Mouse (Mus musculus) MEL (cell line): Measurements from ENCODE around the gene 1700017B05Rik. TPM values are rescaled to one million over a fixed set of nuclear protein-coding genes. Genes with fewer than 3 reads are reported as not detected.

ENCODE experiments used
- DNase-seq: peaks from one replicate; pipeline ENCODE4 v3.0.0; 2011; ENCODE audit warnings: low read depth, low spot score
- H3K27ac ChIP-seq: 2 replicates; pipeline ENCODE4 v1.5.1; 2012; ENCODE audit warnings: low read depth, mild to moderate bottlenecking, control low read depth, low read length, moderate library complexity; ENCODE audit not compliant: control insufficient read depth
- H3K27me3 ChIP-seq, 2 experiments: fragments of 150-350 bp in 1 of 2; sonication (generic) in 1 of 2; 2 replicates each; pipeline ENCODE4 v1.6.1; 2012; ENCODE audit warnings: low read length in 2 of 2, mild to moderate bottlenecking in 2 of 2, improper control_type of control experiment in 1 of 2, moderate library complexity in 1 of 2; ENCODE audit not compliant: insufficient read depth in 2 of 2, control insufficient read depth in 1 of 2
- H3K36me3 ChIP-seq, 2 experiments: 2 replicates each; pipeline ENCODE4 v1.6.1; 2012 to 2014; ENCODE audit warnings: low read length in 2 of 2, improper control_type of control experiment in 1 of 2, inconsistent platforms in 1 of 2, mild to moderate bottlenecking in 1 of 2; ENCODE audit not compliant: insufficient read depth in 2 of 2, control insufficient read depth in 1 of 2
- H3K4me1 ChIP-seq, 2 experiments: fragments of 150-350 bp in 1 of 2; sonication (generic) in 1 of 2; 2 replicates each; pipeline ENCODE4 v1.6.1; 2012; ENCODE audit warnings: low read length in 2 of 2, improper control_type of control experiment in 1 of 2, mild to moderate bottlenecking in 1 of 2; ENCODE audit not compliant: insufficient read depth in 2 of 2, control insufficient read depth in 1 of 2
- H3K4me3 ChIP-seq, 2 experiments: fragments of 150-350 bp in 1 of 2; sonication (generic) in 1 of 2; 2 replicates each; pipeline ENCODE4 v1.5.1; 2012; ENCODE audit warnings: low read depth in 2 of 2, low read length in 2 of 2, mild to moderate bottlenecking in 2 of 2, moderate library complexity in 2 of 2, control low read depth in 1 of 2, improper control_type of control experiment in 1 of 2; ENCODE audit not compliant: control insufficient read depth in 1 of 2, insufficient read depth in 1 of 2
- H3K79me2 ChIP-seq: 2 replicates; pipeline ENCODE4 v1.6.1; 2012; ENCODE audit warnings: mild to moderate bottlenecking, low read length, moderate library complexity; ENCODE audit not compliant: control insufficient read depth, poor library complexity, insufficient read depth
- H3K9ac ChIP-seq: 2 replicates; pipeline ENCODE4 v1.6.1; 2012; ENCODE audit warnings: low read depth, mild to moderate bottlenecking, control low read depth, low read length, moderate library complexity; ENCODE audit not compliant: control insufficient read depth, poor library complexity, severe bottlenecking
- H3K9me3 ChIP-seq: fragments of 150-350 bp; sonication (generic); replicated peaks from 2 replicates; pipeline ENCODE4 v1.6.1; 2012; ENCODE audit warnings: mild to moderate bottlenecking, low read length, improper control_type of control experiment, moderate library complexity; ENCODE audit not compliant: insufficient read depth
- BHLHE40 ChIP-seq: IDR thresholded peaks from 2 replicates; pipeline ENCODE4 v1.6.1; 2012; ENCODE audit warnings: low read depth, mild to moderate bottlenecking, inconsistent platforms, low read length, improper control_type of control experiment, borderline replicate concordance
- CHD1 ChIP-seq: IDR thresholded peaks from 2 replicates; pipeline ENCODE4 v1.6.1; 2012; ENCODE audit warnings: low read depth, mild to moderate bottlenecking, inconsistent platforms, low read length, improper control_type of control experiment
- CHD2 ChIP-seq: IDR thresholded peaks from 2 replicates; pipeline ENCODE4 v1.6.1; 2011; ENCODE audit warnings: low read length, improper control_type of control experiment
- E2F4 ChIP-seq: IDR thresholded peaks from 2 replicates; pipeline ENCODE4 v1.6.1; 2011; ENCODE audit warnings: low read depth, low read length, improper control_type of control experiment, borderline replicate concordance
- ELF1 ChIP-seq: IDR thresholded peaks from 2 replicates; pipeline ENCODE4 v1.6.1; 2014; ENCODE audit warnings: low read depth, mild to moderate bottlenecking, inconsistent platforms, low read length, improper control_type of control experiment, moderate library complexity
- GABPA ChIP-seq: IDR thresholded peaks from 2 replicates; pipeline ENCODE4 v1.6.1; 2012; ENCODE audit warnings: low read depth, mild to moderate bottlenecking, inconsistent platforms, low read length, improper control_type of control experiment, moderate library complexity
- HCFC1 ChIP-seq: IDR thresholded peaks from 2 replicates; pipeline ENCODE4 v1.6.1; 2012; ENCODE audit warnings: low read depth, mild to moderate bottlenecking, inconsistent platforms, low read length, improper control_type of control experiment, moderate library complexity
- JUND ChIP-seq: IDR thresholded peaks from 2 replicates; pipeline ENCODE4 v1.6.1; 2011; ENCODE audit warnings: low read depth, mild to moderate bottlenecking, improper control_type of control experiment, low read length
- MAFK ChIP-seq: IDR thresholded peaks from 2 replicates; pipeline ENCODE4 v1.6.1; 2011; ENCODE audit warnings: low read depth, mild to moderate bottlenecking, low read length, improper control_type of control experiment, borderline replicate concordance
- MEF2A ChIP-seq: IDR thresholded peaks from 2 replicates; pipeline ENCODE4 v1.6.1; 2014; ENCODE audit warnings: low read depth, mild to moderate bottlenecking, inconsistent platforms, low read length, improper control_type of control experiment; ENCODE audit not compliant: poor library complexity, insufficient replicate concordance, severe bottlenecking; ENCODE audit errors: extremely low read depth
- MYB ChIP-seq: IDR thresholded peaks from 2 replicates; pipeline ENCODE4 v1.6.1; 2011; ENCODE audit warnings: mild to moderate bottlenecking, low read depth, low read length, improper control_type of control experiment
- MYC ChIP-seq: IDR thresholded peaks from 2 replicates; pipeline ENCODE4 v1.6.1; 2011; ENCODE audit warnings: low read depth, mild to moderate bottlenecking, low read length, improper control_type of control experiment, moderate library complexity
- POLR2A ChIP-seq, 2 experiments: IDR thresholded peaks; 2 replicates each; pipeline ENCODE4 v1.6.1; 2011 to 2012; ENCODE audit warnings: low read length in 2 of 2, mild to moderate bottlenecking in 2 of 2, control low read depth in 1 of 2, improper control_type of control experiment in 1 of 2, low read depth in 1 of 2, moderate library complexity in 1 of 2; ENCODE audit not compliant: control insufficient read depth in 1 of 2, insufficient read depth in 1 of 2, poor library complexity in 1 of 2
- POLR2AphosphoS2 ChIP-seq: IDR thresholded peaks from 2 replicates; pipeline ENCODE4 v1.6.1; 2011; ENCODE audit warnings: low read length, improper control_type of control experiment
- POLR2AphosphoS5 ChIP-seq: IDR thresholded peaks from 2 replicates; pipeline ENCODE4 v1.6.1; 2012; ENCODE audit warnings: low read depth, borderline replicate concordance, mild to moderate bottlenecking, inconsistent platforms, low read length, moderate library complexity, mixed read lengths
- RCOR1 ChIP-seq: IDR thresholded peaks from 2 replicates; pipeline ENCODE4 v1.6.1; 2012; ENCODE audit warnings: low read depth, mild to moderate bottlenecking, inconsistent platforms, low read length, improper control_type of control experiment
- SMC3 ChIP-seq: IDR thresholded peaks from 2 replicates; pipeline ENCODE4 v1.6.1; 2011; ENCODE audit warnings: low read depth, low read length, improper control_type of control experiment
- TAL1 ChIP-seq: IDR thresholded peaks from 2 replicates; pipeline ENCODE4 v1.6.1; 2012; ENCODE audit warnings: mild to moderate bottlenecking, inconsistent platforms, low read length, moderate library complexity, mixed read lengths
- TBP ChIP-seq: IDR thresholded peaks from 2 replicates; pipeline ENCODE4 v1.8.0; 2011; ENCODE audit warnings: low read depth, low read length, improper control_type of control experiment
- TCF12 ChIP-seq: IDR thresholded peaks from 2 replicates; pipeline ENCODE4 v1.6.1; 2014; ENCODE audit warnings: low read depth, mild to moderate bottlenecking, inconsistent platforms, low read length, improper control_type of control experiment, moderate library complexity
- UBTF ChIP-seq: IDR thresholded peaks from 2 replicates; pipeline ENCODE4 v1.6.1; 2012; ENCODE audit warnings: low read depth, mild to moderate bottlenecking, inconsistent platforms, low read length, improper control_type of control experiment, moderate library complexity, borderline replicate concordance; ENCODE audit not compliant: insufficient read depth
- USF1 ChIP-seq: IDR thresholded peaks from 2 replicates; pipeline ENCODE4 v1.6.1; 2014; ENCODE audit warnings: low read depth, mild to moderate bottlenecking, inconsistent platforms, low read length, improper control_type of control experiment, moderate library complexity
- ZKSCAN1 ChIP-seq: IDR thresholded peaks from 2 replicates; pipeline ENCODE4 v1.6.1; 2012; ENCODE audit warnings: low read depth, mild to moderate bottlenecking, inconsistent platforms, low read length, improper control_type of control experiment, moderate library complexity
- ZNF384 ChIP-seq: IDR thresholded peaks from 2 replicates; pipeline ENCODE4 v1.6.1; 2012; ENCODE audit warnings: low read depth, mild to moderate bottlenecking, inconsistent platforms, low read length, improper control_type of control experiment
- polyA plus RNA-seq, 2 experiments: library from polyadenylated mRNA; stranded (reverse) in 1 of 2; unstranded in 1 of 2; fragments of >175 nt in 1 of 2; fragments of >200 nt in 1 of 2; gene quantifications; 2 replicates each; pipeline versions ENCODE4 v1.2.1 to v1.2.4; 2012; ENCODE audit warnings: low replicate concordance in 2 of 2, low read depth in 1 of 2; ENCODE audit not compliant: insufficient read length in 2 of 2, insufficient read depth in 1 of 2, missing spikeins in 1 of 2
- total RNA-seq: library from RNA; depleted of rRNA; stranded (reverse); fragments of 300-350 nt; gene quantifications from 2 replicates; pipeline ENCODE4 v1.2.3, GENCODE M21; 2012

The 1700017B05Rik gene
- total and polyA plus RNA-seq, 3 experiments: 52.7 to 76.5 TPM; not detected in 1

GRCm38 (mm10) chr9:57228186-57228585 is 34.2 kb downstream of the 1700017B05Rik start:
- no peaks in the 10 kb centered on the region for H3K79me2 ChIP-seq
- TF ChIP-seq MEF2A (no peak), TBP (no peak), USF1 (no peak), POLR2A (IDR thresholded peaks at IDR 0.05; ENCODE audit: control insufficient read depth in 1 of 2, insufficient read depth in 1 of 2, low read depth in 1 of 2, low read length in 2 of 2, poor library complexity in 1 of 2) (no peak), MYC (no peak), CHD2 (no peak), POLR2AphosphoS2 (no peak), E2F4 (no peak), MYB (no peak), UBTF (no peak), TAL1 (no peak), MAFK (no peak), ELF1 (no peak), ZKSCAN1 (no peak), ZNF384 (no peak), RCOR1 (no peak), POLR2AphosphoS5 (no peak), CHD1 (no peak), GABPA (no peak)
- H3K9ac ChIP-seq: peak overlapping the region; percentile 62; the same call in 1 of the 2 replicates
- H3K4me1 ChIP-seq: peaks cover 36 to 63% of the 10 kb centered on the region in 2 experiments
- no peaks in the 10 kb centered on the region for H3K9me3 ChIP-seq
- no peaks in the 10 kb centered on the region for H3K27me3 ChIP-seq
- H3K27ac ChIP-seq: peak overlapping the region; percentile 96
- H3K36me3 ChIP-seq: peaks cover 0 to 61% of the 10 kb centered on the region in 2 experiments; a peak in 2 of 4 replicates
- no peak overlapping the region for H3K4me3 ChIP-seq
- no peak for DNase-seq

GRCm38 (mm10) chr9:57227203-57227602 is 35.2 kb downstream of the 1700017B05Rik start:
- TF ChIP-seq TCF12: no peak
- no peak for TF ChIP-seq POLR2A (IDR thresholded peaks at IDR 0.05; ENCODE audit: control insufficient read depth in 1 of 2, insufficient read depth in 1 of 2, low read depth in 1 of 2, low read length in 2 of 2, poor library complexity in 1 of 2)
- no peak for TF ChIP-seq HCFC1
- TF ChIP-seq BHLHE40: no peak
- TF ChIP-seq SMC3: no peak
- TF ChIP-seq JUND: no peak
- Histone ChIP-seq H3K4me3 (no peak overlapping the region), H3K9ac (peak overlapping the region; percentile 62), H3K9me3 (no peaks in the 10 kb centered on the region), H3K36me3 (peaks cover 0 to 53% of the 10 kb centered on the region in 2 experiments; a peak in 2 of 4 replicates), H3K27me3 (no peaks in the 10 kb centered on the region), H3K4me1 (peaks cover 33 to 57% of the 10 kb centered on the region in 2 experiments), H3K79me2 (no peaks in the 10 kb centered on the region), H3K27ac (peak overlapping the region; percentile 96)
- no peak for DNase-seq
